Mouse (Mus musculus): ENCODE results near the gene Kcnk5. TPM values are rescaled to one million over a fixed set of nuclear protein-coding genes. Genes with fewer than 3 reads are reported as not detected.

The Kcnk5 gene
- polyA plus RNA-seq, 1 experiment from 2014 or later: 5.1 TPM

DNA sequence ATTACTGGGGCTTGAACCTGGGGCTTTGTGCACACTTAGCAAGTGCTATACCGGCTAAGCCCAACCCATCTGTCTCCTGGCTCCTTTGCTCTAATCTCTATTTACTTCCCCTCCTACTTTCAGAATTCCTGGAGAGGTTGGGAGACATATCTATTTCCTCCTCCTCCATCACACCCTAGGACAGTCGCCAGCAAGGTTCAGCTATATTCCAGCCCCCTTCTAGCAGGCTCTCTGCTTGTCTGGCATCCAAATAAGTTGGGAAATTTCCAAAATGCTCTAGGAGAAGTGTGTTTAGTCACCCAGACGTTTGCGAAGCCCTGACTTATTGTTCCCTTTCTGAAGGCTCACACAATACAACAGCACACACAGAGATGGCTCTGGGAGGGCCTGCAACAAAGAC is 78.4 kb downstream of the Kcnk5 start:
- Histone ChIP-seq H3K27ac (ENCODE audit: low read depth) (no peak overlapping the region), H3K4me2 (ENCODE audit: low read depth, low read length) (no peak overlapping the region)
- 48% methylated on average over 4 of the region's 4 CpGs for WGBS (ENCODE audit: insufficient replicate concordance)

DNA sequence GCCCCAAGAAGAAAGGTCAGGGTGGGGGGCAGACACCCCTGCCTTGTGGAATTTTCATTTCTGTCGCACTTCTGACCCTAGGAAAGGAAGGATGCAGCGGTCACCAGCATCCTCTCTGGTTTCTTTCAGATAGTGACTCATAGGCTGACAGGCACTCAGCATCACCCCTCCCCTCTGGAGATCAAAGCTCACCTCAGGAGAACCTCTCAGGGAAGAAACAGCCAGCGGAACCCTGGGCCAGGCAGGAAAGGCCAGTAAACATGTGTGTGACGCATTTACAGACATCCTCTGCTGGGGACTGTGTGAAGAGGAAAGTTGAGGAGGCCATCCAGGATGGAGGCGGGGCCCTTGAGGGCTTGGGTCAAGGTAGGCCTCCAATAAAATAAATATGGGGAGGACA is 83.5 kb downstream of the Kcnk5 start:
- ATAC-seq (peak; percentile 54), DNase-seq (no peak)
- H3K36me3 ChIP-seq (replicated peaks; ENCODE audit: insufficient read depth, low read length): no peaks in the 10 kb centered on the region
- TF ChIP-seq CTCF (IDR thresholded peaks at IDR 0.05; ENCODE audit: low read depth) (no peak), EP300 (IDR thresholded peaks at IDR 0.05; ENCODE audit: low read depth) (0 out of 2 replicates have a peak, but pooled peaks have one; percentile 14)
- no peak overlapping the region for H3K4me2 ChIP-seq (ENCODE audit: low read depth, low read length)
- H3K27ac ChIP-seq (ENCODE audit: low read depth): no peak overlapping the region
- WGBS (ENCODE audit: insufficient replicate concordance): 29% methylated on average over 5 of the region's 5 CpGs
- no peaks in the 10 kb centered on the region for H3K4me1 ChIP-seq (ENCODE audit: insufficient read depth)
- H3K4me3 ChIP-seq (ENCODE audit: low read depth, low read length): no peak overlapping the region
- H3K9me3 ChIP-seq (ENCODE audit: low read length): no peaks in the 10 kb centered on the region
- H3K27me3 ChIP-seq (ENCODE audit: insufficient read depth, low read length): no peaks in the 10 kb centered on the region
- H3K9ac ChIP-seq (replicated peaks): no peak overlapping the region

More for the DNA sequence above, 78.4 kb downstream of the Kcnk5 start:
- no peaks in the 10 kb centered on the region for H3K9me3 ChIP-seq (ENCODE audit: low read length)
- no peak for TF ChIP-seq EP300 (IDR thresholded peaks at IDR 0.05; ENCODE audit: low read depth)
- no peak for TF ChIP-seq CTCF (IDR thresholded peaks at IDR 0.05; ENCODE audit: low read depth)
- H3K9ac ChIP-seq (replicated peaks): no peak overlapping the region
- no peak for DNase-seq
- H3K4me3 ChIP-seq (ENCODE audit: low read depth, low read length): no peak overlapping the region
- no peaks in the 10 kb centered on the region for H3K36me3 ChIP-seq (replicated peaks; ENCODE audit: insufficient read depth, low read length)
- 0 out of 2 replicates have a peak, but pooled peaks have one; percentile 10 for ATAC-seq
- H3K27me3 ChIP-seq (ENCODE audit: insufficient read depth, low read length): no peaks in the 10 kb centered on the region
- no peaks in the 10 kb centered on the region for H3K4me1 ChIP-seq (ENCODE audit: insufficient read depth)

DNA sequence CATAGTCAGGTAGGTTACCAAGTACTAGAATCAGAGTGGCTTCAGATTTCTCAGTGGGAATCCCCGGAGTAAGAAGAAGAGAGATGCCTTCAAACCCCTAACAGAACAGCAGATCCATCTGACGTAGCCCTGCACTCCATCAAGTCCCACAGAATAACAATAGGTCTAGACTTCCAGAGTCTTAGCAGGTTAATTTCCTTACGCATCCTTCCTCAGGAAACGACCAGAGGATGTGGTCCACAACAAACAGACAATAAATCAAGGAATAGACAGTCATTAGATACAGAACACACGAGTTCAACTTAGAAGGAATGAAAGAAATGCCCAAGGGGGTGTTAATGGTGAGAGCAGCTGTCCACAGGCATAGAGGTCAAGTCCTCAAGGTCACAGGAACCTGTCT is 86.7 kb downstream of the Kcnk5 start:
- no peak overlapping the region for H3K9ac ChIP-seq (replicated peaks)
- H3K9me3 ChIP-seq (ENCODE audit: low read length): no peaks in the 10 kb centered on the region
- DNase-seq: no peak
- H3K4me1 ChIP-seq (ENCODE audit: insufficient read depth): no peaks in the 10 kb centered on the region
- WGBS (ENCODE audit: insufficient replicate concordance): 27% methylated on average over 5 of the region's 5 CpGs
- TF ChIP-seq EP300 (IDR thresholded peaks at IDR 0.05; ENCODE audit: low read depth) (no peak), CTCF (IDR thresholded peaks at IDR 0.05; ENCODE audit: low read depth) (no peak)
- no peak for ATAC-seq
- no peak overlapping the region for H3K4me3 ChIP-seq (ENCODE audit: low read depth, low read length)
- H3K27me3 ChIP-seq (ENCODE audit: insufficient read depth, low read length): no peaks in the 10 kb centered on the region
- no peaks in the 10 kb centered on the region for H3K36me3 ChIP-seq (replicated peaks; ENCODE audit: insufficient read depth, low read length)
- no peak overlapping the region for H3K27ac ChIP-seq (ENCODE audit: low read depth)
- H3K4me2 ChIP-seq (ENCODE audit: low read depth, low read length): no peak overlapping the region

DNA sequence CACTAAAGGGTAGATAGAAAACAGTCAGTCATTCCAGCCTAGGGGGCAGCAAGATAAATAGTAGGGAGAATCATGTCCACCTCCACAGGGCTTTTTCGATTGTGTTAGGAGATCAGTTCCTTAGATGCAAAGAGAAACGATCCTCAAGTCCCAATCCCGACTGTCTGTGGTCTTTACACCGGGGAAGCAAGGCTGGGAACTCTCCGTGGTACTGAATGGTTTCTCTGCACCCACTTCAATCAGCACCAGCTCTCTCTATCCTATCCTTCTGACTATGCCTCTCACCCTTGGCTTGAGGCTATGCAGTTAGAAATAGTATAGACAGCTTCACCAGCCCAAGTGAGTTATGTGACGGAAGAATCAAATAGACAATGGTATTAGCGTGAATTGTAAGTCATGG is 88.1 kb downstream of the Kcnk5 start:
- Histone ChIP-seq H3K4me1 (ENCODE audit: insufficient read depth) (no peaks in the 10 kb centered on the region), H3K4me3 (ENCODE audit: low read depth, low read length) (no peak overlapping the region), H3K27ac (ENCODE audit: low read depth) (no peak overlapping the region), H3K27me3 (ENCODE audit: insufficient read depth, low read length) (no peaks in the 10 kb centered on the region), H3K36me3 (replicated peaks; ENCODE audit: insufficient read depth, low read length) (no peaks in the 10 kb centered on the region), H3K4me2 (ENCODE audit: low read depth, low read length) (no peak overlapping the region), H3K9ac (replicated peaks) (no peak overlapping the region), H3K9me3 (ENCODE audit: low read length) (no peaks in the 10 kb centered on the region)
- ATAC-seq (no peak), DNase-seq (peak; percentile 46)
- TF ChIP-seq EP300 (IDR thresholded peaks at IDR 0.05; ENCODE audit: low read depth) (no peak), CTCF (IDR thresholded peaks at IDR 0.05; ENCODE audit: low read depth) (no peak)
- 16% methylated on average over 7 of the region's 7 CpGs for WGBS (ENCODE audit: insufficient replicate concordance)

Other genes starting within 250 kb of the Kcnk5 start
- gene Gng2, start 204.2 kb downstream of the Kcnk5 start, polyA plus RNA-seq (2015; fragmentation: Nextera tagmentation; extraction: Ambion mirVana): 6.2 and 8.3 TPM in 2 replicates
- 9.6 and 11.0 TPM in 2 replicates for gene Saysd1, start 43.3 kb downstream of the Kcnk5 start, polyA plus RNA-seq (2015; fragmentation: Nextera tagmentation; extraction: Ambion mirVana)
- gene Kcnk16, start 87.4 kb upstream of the Kcnk5 start, polyA plus RNA-seq (2015; fragmentation: Nextera tagmentation; extraction: Ambion mirVana): 1.4 and 2.0 TPM in 2 replicates
- gene Nudt13, start 112.9 kb upstream of the Kcnk5 start, polyA plus RNA-seq (2015; fragmentation: Nextera tagmentation; extraction: Ambion mirVana): 3.8 and 5.5 TPM in 2 replicates
- 19.8 and 23.0 TPM in 2 replicates for gene Ecd, start 166.3 kb upstream of the Kcnk5 start, polyA plus RNA-seq (2015; fragmentation: Nextera tagmentation; extraction: Ambion mirVana)
- gene Fam149b, start 166.4 kb upstream of the Kcnk5 start, polyA plus RNA-seq (2015; fragmentation: Nextera tagmentation; extraction: Ambion mirVana): 5.4 and 5.7 TPM in 2 replicates
- 54.9 and 56.4 TPM in 2 replicates for gene Dnajc9, start 207.1 kb upstream of the Kcnk5 start, polyA plus RNA-seq (2015; fragmentation: Nextera tagmentation; extraction: Ambion mirVana)
- 47.3 and 49.9 TPM in 2 replicates for gene Mrps16, start 211.8 kb upstream of the Kcnk5 start, polyA plus RNA-seq (2015; fragmentation: Nextera tagmentation; extraction: Ambion mirVana)

All from liver, postnatal 0 days (tissue).